Mouse (Mus musculus) stomach, adult 2 months (tissue): ENCODE results near the gene Scgb1b10. TPM values are rescaled to one million over a fixed set of nuclear protein-coding genes. Genes with fewer than 3 reads are reported as not detected.

Source experiments
- polyA plus RNA-seq: library from polyadenylated mRNA; depleted of rRNA; stranded (reverse); fragments of >200 nt; gene quantifications from 2 replicates; pipeline ENCODE4 v1.2.3, GENCODE M21; 2012; rRNA removed

The Scgb1b10 gene
- polyA plus RNA-seq, result not detected in 2 replicates

DNA sequence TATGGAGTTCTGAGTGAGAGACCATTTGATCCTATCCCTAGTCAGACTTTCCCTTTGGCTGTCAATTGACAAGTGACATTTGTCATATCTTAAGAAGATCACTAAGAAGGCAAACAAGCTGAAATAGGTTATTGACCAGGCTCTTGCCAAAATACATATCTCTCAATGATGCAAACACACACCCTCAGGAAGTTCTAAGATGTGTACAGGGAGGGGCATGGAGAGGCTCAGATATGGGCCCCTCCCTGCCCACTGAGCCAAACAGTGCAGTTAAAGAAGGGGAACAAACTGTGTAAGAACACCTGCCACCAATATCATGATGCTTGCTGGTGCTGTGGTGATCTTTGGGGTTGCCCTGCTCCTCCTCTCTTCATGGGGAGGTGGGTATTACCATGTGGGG, at the start of gene Scgb1b10:
TSS of gene Scgb1b10 (plus strand) at position 301 of the 400 bp plus-strand sequence.

Other genes with a start within 250 kb of the Scgb1b10 start
- gene Scgb2b11, start 110.3 kb downstream of the Scgb1b10 start, polyA plus RNA-seq, result not detected in 2 replicates
- not detected in 2 replicates for gene Scgb1b11, start 122.0 kb downstream of the Scgb1b10 start, polyA plus RNA-seq
- gene Scgb2b12, start 226.4 kb downstream of the Scgb1b10 start, polyA plus RNA-seq, result not detected in 2 replicates
- gene Scgb1b12, start 233.3 kb downstream of the Scgb1b10 start, polyA plus RNA-seq, result not detected in 2 replicates